20 mouse cellular contexts compared by ENCODE assay signal in the genomic region with DNA sequence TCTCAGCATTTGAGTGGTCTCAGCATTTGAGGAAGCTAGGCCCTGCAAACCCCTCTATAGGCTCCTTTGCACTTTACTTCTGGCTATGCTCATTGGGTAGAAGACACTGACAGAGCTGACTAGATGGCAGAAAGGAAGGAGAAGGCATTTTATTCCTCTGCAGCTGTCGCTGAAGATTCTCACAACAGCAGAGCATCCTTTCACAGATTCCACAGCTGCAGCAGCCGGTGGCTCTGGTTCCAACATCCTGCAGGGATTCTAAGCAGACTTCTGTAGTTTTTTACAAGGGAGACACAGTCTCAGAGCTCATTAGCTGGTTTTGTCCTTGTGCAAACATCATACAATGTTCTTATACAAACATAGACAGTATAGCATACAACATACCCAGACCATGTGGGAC. TPM values are rescaled to one million over a fixed set of nuclear protein-coding genes. Genes with fewer than 3 reads are reported as not detected.
A peak's percentile ranks its signal among the peaks of the same experiment; 100 is the strongest.
DNase-seq lines count a peak whose midpoint lies in the region; ATAC-seq lines count a peak whose summit lies in the region.
"Had no signal": no experiment of that assay in that cellular context is flagged by ENCODE, and none has a peak within 500 bp of the region (broad histone marks: within the 10 kb centered on the region; RNA-seq: fewer than 3 reads in every experiment).

No protein-coding gene starts in this region.

- peak; percentile 44 for DNase-seq in heart, adult 11 months
- DNase-seq in heart, postnatal 10 days, result no peak
- peak; percentile 32 to 46 for DNase-seq in left cerebral cortex, postnatal 10 days (ENCODE audit: extremely low spot score in 1 of 2, low spot score in 2 of 2)
- no peak for DNase-seq in left cerebral cortex, adult 8-10 months (ENCODE audit: low spot score in 2 of 2)
- peak; percentile 11 for DNase-seq in right cerebral cortex, adult 18-20 months
- DNase-seq in right cerebral cortex, postnatal 25 days, result no peak
- peak; percentile 26 for DNase-seq in telencephalon, adult 2 months (ENCODE audit: low read depth, low spot score)
- DNase-seq: adrenal gland, adult 8-10 months; cerebellum, adult 8-10 months; cerebellum, postnatal 36 days; embryo, embryonic 11 days; gastrocnemius, postnatal 10 days; kidney, adult 18-20 months; kidney, postnatal 4 days; layer of hippocampus, adult 9-11 months; liver, postnatal 0 days; thymus, postnatal 25 days had no signal

- no peak for ATAC-seq in megakaryocyte-erythroid progenitor cell, adult 5-6 weeks (replicated peaks; ENCODE audit: low FRiP score, low TSS enrichment, poor library complexity, severe bottlenecking)
- ATAC-seq: inflammation-experienced regulatory T-cells, adult 6 months; liver, postnatal 0 days had no signal

- intact Hi-C loops in heart, postnatal 10 days (cut with DNase I), result no loop called here
- intact Hi-C loops in left cerebral cortex, postnatal 10 days (cut with DNase I), result no loop called here

RNA-seq across cellular contexts. Expression of gene Klf9, which starts 33.7 kb away (rescaled TPM):
- 100 to 1,000 TPM in 1 of 2 experiments, 10 to 100 TPM in 1; 67.7 to 119 TPM for total RNA-seq in heart, postnatal 10 days (2021)
- 100 to 1,000 TPM; 150 to 182 TPM for total RNA-seq in left cerebral cortex, postnatal 10 days (2021)
- 100 to 1,000 TPM; 162 to 191 (median 170) TPM for total RNA-seq in left cerebral cortex, adult 8-10 months (2022)
- 22.9 and 24.6 TPM in 2 replicates for total RNA-seq in megakaryocyte-erythroid progenitor cell, adult 5-6 weeks (2014; fragmentation: Nextera tagmentation)
- total RNA-seq in megakaryocyte-erythroid progenitor cell, adult 5-6 weeks (2017), result 19.9 and 25.0 TPM in 2 replicates
- total RNA-seq: MEL had no signal

Comparison
In these comparisons a context has a peak if more than half of its experiments do, and no peak if none do; other contexts are left out.
1. DNase-seq: peak in heart, adult 11 months (single experiment), left cerebral cortex, postnatal 10 days (2 of 2), right cerebral cortex, adult 18-20 months (single experiment) and telencephalon, adult 2 months (single experiment); none in heart, postnatal 10 days (0 of 2), left cerebral cortex, adult 8-10 months (0 of 2) and right cerebral cortex, postnatal 25 days (single experiment).